Mouse (Mus musculus) midbrain, embryonic 11.5 days (tissue): ENCODE measurements around the gene Rab3d. TPM values are rescaled to one million over a fixed set of nuclear protein-coding genes. Genes with fewer than 3 reads are reported as not detected.
A peak's percentile ranks its signal among the peaks of the same experiment; 100 is the strongest.

Experiments used
- ATAC-seq: fragments of 200-750 bp; cut with Nextera tagmentation; 2 replicates; pipeline ENCODE4 v1.8.0; 2017; ENCODE audit warnings: moderate TSS enrichment, moderate library complexity; ENCODE audit not compliant: low FRiP score
- DNase-seq: peaks from one replicate; pipeline ENCODE4 v3.0.0; 2015; ENCODE audit warnings: low spot score; ENCODE audit errors: missing footprints
- H3K27ac ChIP-seq: fragments of 300-500 bp; sonication (generic); 2 replicates; pipeline ENCODE4 v1.5.1; 2014; ENCODE audit warnings: low read depth, low read length
- H3K27me3 ChIP-seq: fragments of 300-500 bp; sonication (generic); 2 replicates; pipeline ENCODE4 v1.6.1; 2014; ENCODE audit warnings: mild to moderate bottlenecking, low read length, moderate library complexity, mixed read lengths; ENCODE audit not compliant: control insufficient read depth, insufficient read depth
- H3K36me3 ChIP-seq: fragments of 300-500 bp; sonication (generic); 2 replicates; pipeline ENCODE4 v1.6.1; 2014; ENCODE audit warnings: mild to moderate bottlenecking, low read length, moderate library complexity, mixed read lengths; ENCODE audit not compliant: control insufficient read depth, insufficient read depth
- H3K4me1 ChIP-seq: fragments of 300-500 bp; sonication (generic); 2 replicates; pipeline ENCODE4 v1.6.1; 2014; ENCODE audit warnings: low read length; ENCODE audit not compliant: control insufficient read depth, insufficient read depth
- H3K4me2 ChIP-seq: fragments of 300-500 bp; sonication (generic); 2 replicates; pipeline ENCODE4 v1.6.1; 2014; ENCODE audit warnings: mild to moderate bottlenecking, moderate library complexity
- H3K4me3 ChIP-seq: fragments of 300-500 bp; sonication (generic); 2 replicates; pipeline ENCODE4 v1.5.1; 2014; ENCODE audit warnings: low read depth, low read length
- H3K9ac ChIP-seq: fragments of 300-500 bp; sonication (generic); 2 replicates; pipeline ENCODE4 v1.6.1; 2014; ENCODE audit warnings: low read length
- H3K9me3 ChIP-seq: fragments of 300-500 bp; sonication (generic); 2 replicates; pipeline ENCODE4 v1.6.1; 2016; ENCODE audit warnings: low read length; ENCODE audit not compliant: control insufficient read depth
- WGBS: fragments of 180-500 bp; shearing (Covaris S2); extraction: QIAGEN DNeasy Blood & Tissue Kit; methylation state at CpG from one replicate; pipeline ENCODE4 v1.1.7; 2014; 5-methylcytosine and 5-hydroxymethylcytosine counted together
- polyA plus RNA-seq: library from polyadenylated mRNA; unstranded; fragments of >200 nt; fragmentation: Nextera tagmentation; extraction: Ambion mirVana; gene quantifications from 2 replicates; pipeline ENCODE4 v1.2.1, GENCODE M21; 2014

The Rab3d gene
- polyA plus RNA-seq, result 7.8 and 9.1 TPM in 2 replicates

DNA sequence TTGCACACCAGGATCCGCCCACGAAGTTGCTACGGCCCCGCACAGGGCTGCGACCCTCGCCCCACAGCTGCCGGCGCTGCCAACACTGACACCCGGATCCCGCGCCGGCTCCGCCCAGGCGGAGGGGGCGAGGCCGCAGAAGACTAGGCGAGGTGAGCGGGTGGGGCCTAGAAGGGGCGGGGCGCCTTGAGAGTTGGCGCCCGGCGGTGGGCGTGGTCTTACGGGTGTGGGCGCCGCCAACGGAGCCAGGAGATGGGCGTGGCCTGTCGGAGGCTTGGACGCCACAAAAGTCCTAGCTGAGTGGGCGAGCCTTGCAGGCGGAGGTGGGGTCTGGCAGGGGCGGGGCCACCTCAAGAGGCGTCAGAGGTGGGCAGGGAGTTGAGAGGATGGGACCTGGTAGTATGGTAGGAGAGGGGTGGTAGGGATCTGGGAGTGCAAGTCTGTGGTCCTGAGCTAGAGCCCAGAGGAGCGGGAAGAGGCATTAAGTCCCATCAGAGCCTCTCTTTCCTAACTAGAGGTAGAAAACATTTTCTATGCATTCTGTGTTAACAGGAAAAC is at the start of gene Rab3d:
TSS of gene Rab3d (minus strand) at position 158 of the 558 bp plus-strand sequence.
- Histone ChIP-seq H3K27me3 (peaks cover 5% of the 10 kb centered on the region), H3K27ac (no peak within 1 kb of the TSS), H3K9me3 (no peaks in the 10 kb centered on the region), H3K4me3 (peak within 1 kb of the TSS; percentile 64), H3K36me3 (no peaks in the 10 kb centered on the region), H3K4me1 (peaks cover 6% of the 10 kb centered on the region; the same call in 1 of the 2 replicates), H3K4me2 (peak within 1 kb of the TSS; percentile 99), H3K9ac (peak within 1 kb of the TSS; percentile 71)
- DNase-seq, result peak; percentile 99
- ATAC-seq, result peak; percentile 97
- under 1% methylated on average over 35 of the region's 36 CpGs for WGBS

- Histone ChIP-seq H3K4me3 (peak within 1 kb of the TSS; percentile 33), H3K27me3 (peaks cover 45% of the 10 kb centered on the region), H3K36me3 (no peaks in the 10 kb centered on the region), H3K9me3 (no peaks in the 10 kb centered on the region), H3K4me1 (peaks cover 27% of the 10 kb centered on the region), H3K27ac (peak within 1 kb of the TSS; percentile 25; the same call in 1 of the 2 replicates), H3K9ac (peak within 1 kb of the TSS; percentile 41), H3K4me2 (peak within 1 kb of the TSS; percentile 60)
- 13% methylated on average over 8 of the region's 8 CpGs for WGBS
- DNase-seq (peak; percentile 90), ATAC-seq (peak; percentile 47)
These were observed 45.4 kb upstream of the Rab3d start, which contains the start of gene Epor for GRCm38 (mm10) chr9:21963417-21963816. Gene Epor (minus strand): TSS chr9:21963506.

DNA sequence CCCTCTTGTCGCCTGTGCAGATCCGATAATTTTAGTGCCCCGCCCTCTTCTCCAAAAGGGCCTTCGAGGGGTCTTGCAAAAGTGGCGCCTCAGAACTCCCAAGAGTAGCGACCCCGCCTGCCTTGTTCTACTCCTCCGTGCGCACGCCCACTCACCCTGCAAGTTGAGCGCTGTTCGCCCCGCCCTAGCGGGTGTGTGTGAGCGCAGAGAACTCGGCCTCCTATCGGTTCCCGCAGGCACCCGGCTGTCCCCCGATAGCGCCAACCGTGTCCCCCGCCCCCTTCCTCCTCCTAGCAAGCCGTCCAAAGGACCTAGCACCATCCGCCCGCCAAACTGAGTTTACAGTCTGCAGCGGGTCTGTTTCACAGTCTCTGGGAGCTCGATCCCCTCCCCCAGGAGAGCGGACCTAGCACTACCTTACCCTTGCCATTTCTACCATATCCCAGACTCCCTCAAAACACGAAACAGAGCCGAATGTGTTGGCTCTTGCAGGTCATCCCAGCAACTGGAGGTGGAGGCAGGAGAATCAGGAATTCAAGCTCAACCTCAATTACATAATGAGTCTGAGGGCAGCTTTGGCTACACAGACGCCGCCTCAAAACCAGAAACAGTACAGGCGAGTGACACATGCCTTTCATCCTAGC is 44.5 kb upstream of the Rab3d start:
- Histone ChIP-seq H3K4me3 (peak overlapping the region; percentile 33), H3K27me3 (peaks cover 45% of the 10 kb centered on the region), H3K4me2 (peak overlapping the region; percentile 60), H3K9ac (peak overlapping the region; percentile 41), H3K36me3 (no peaks in the 10 kb centered on the region), H3K27ac (no peak overlapping the region), H3K9me3 (no peaks in the 10 kb centered on the region), H3K4me1 (peaks cover 27% of the 10 kb centered on the region)
- ATAC-seq (peak; percentile 83), DNase-seq (peak; percentile 95)
- 3% methylated on average over 34 of the region's 34 CpGs for WGBS

GRCm38 (mm10) chr9:21962010-21962409 is 44.0 kb upstream of the Rab3d start:
- peak; percentile 43 for ATAC-seq
- Histone ChIP-seq H3K4me3 (peak overlapping the region; percentile 33), H3K9me3 (no peaks in the 10 kb centered on the region), H3K27me3 (peaks cover 45% of the 10 kb centered on the region), H3K4me2 (peak overlapping the region; percentile 60), H3K27ac (no peak overlapping the region), H3K9ac (peak overlapping the region; percentile 41), H3K36me3 (no peaks in the 10 kb centered on the region), H3K4me1 (peaks cover 27% of the 10 kb centered on the region)
- no peak for DNase-seq
- 1% methylated on average over 15 of the region's 15 CpGs for WGBS

DNA sequence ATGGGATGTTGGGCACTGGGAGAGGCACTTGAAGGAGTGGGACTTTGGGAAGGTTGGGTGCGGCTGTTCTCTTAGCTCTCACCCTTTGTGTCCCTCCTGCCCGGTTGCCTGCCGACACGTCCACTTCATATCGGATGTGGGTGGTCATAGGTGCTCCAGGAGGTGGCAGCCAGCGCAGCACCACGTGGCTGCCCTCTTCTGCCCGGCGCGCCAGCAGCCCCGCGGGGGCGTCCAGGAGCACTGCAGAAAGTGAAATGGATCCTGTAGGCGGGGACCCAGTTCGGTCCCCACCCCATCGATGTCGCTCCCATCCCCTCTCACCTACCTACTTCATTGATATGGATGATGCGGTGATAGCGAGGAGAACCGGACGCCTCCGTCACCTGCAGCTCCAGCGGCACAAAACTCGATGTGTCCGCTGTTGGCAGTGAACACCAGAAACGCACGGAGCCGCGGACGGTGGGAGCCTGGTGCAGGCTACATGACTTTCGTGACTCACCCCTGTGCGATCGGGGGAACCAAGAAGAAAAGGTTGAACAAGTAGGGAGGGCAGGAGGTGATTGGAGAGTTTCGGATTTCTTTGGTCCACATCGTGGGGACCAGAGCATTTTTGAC is 43.5 kb upstream of the Rab3d start:
- H3K27me3 ChIP-seq, result peaks cover 45% of the 10 kb centered on the region
- ATAC-seq (no peak), DNase-seq (peak; percentile 91)
- H3K4me3 ChIP-seq, result peak overlapping the region; percentile 33
- H3K9me3 ChIP-seq, result no peaks in the 10 kb centered on the region
- peaks cover 28% of the 10 kb centered on the region for H3K4me1 ChIP-seq
- H3K9ac ChIP-seq, result no peak overlapping the region
- peak overlapping the region; percentile 60; the same call in 1 of the 2 replicates for H3K4me2 ChIP-seq
- H3K36me3 ChIP-seq, result no peaks in the 10 kb centered on the region
- WGBS, result 2% methylated on average over 35 of the region's 35 CpGs
- H3K27ac ChIP-seq, result no peak overlapping the region

GRCm38 (mm10) chr9:21960558-21961208 is 42.7 kb upstream of the Rab3d start:
- Histone ChIP-seq H3K9me3 (no peaks in the 10 kb centered on the region), H3K4me1 (peaks cover 31% of the 10 kb centered on the region), H3K27ac (no peak overlapping the region), H3K36me3 (no peaks in the 10 kb centered on the region), H3K4me3 (peak overlapping the region; percentile 10; the same call in 1 of the 2 replicates), H3K4me2 (peak overlapping the region; percentile 0; the same call in 1 of the 2 replicates), H3K27me3 (peaks cover 45% of the 10 kb centered on the region), H3K9ac (no peak overlapping the region)
- 11% methylated on average over 26 of the region's 26 CpGs for WGBS
- no peak for DNase-seq
- ATAC-seq, result no peak

GRCm38 (mm10) chr9:21960135-21960534 is 42.1 kb upstream of the Rab3d start:
- Histone ChIP-seq H3K4me2 (no peak overlapping the region), H3K9ac (no peak overlapping the region), H3K27me3 (peaks cover 45% of the 10 kb centered on the region), H3K9me3 (no peaks in the 10 kb centered on the region), H3K4me3 (no peak overlapping the region), H3K4me1 (peaks cover 31% of the 10 kb centered on the region), H3K36me3 (no peaks in the 10 kb centered on the region), H3K27ac (no peak overlapping the region)
- no peak for DNase-seq
- 57% methylated on average over 9 of the region's 9 CpGs for WGBS
- no peak for ATAC-seq

DNA sequence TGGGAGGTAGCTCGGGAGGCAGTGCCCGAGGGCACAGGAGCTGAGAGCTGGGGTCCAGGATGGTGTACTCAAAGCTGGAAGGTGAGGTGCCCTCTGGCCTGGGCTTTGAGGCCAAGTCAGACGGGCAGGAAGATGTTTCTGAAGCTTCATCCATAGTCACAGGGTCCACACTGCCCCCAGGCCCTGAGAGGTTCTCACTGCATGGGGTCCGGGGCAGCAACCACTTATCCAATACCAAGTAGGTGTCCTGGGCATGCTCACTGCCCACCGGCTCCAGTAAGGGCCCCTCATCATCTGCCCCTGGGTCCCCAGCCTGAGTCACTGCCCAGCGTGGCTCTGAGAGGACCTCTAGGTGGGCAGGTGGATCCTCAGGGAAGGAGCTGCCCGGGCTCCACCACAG is 41.3 kb upstream of the Rab3d start:
- no peak overlapping the region for H3K4me3 ChIP-seq
- 88% methylated on average over 7 of the region's 7 CpGs for WGBS
- peaks cover 33% of the 10 kb centered on the region for H3K4me1 ChIP-seq
- no peak overlapping the region for H3K9ac ChIP-seq
- peaks cover 45% of the 10 kb centered on the region for H3K27me3 ChIP-seq
- DNase-seq (no peak), ATAC-seq (no peak)
- no peaks in the 10 kb centered on the region for H3K36me3 ChIP-seq
- no peaks in the 10 kb centered on the region for H3K9me3 ChIP-seq
- no peak overlapping the region for H3K4me2 ChIP-seq
- no peak overlapping the region for H3K27ac ChIP-seq
